Mouse (Mus musculus) hindbrain, embryonic 12.5 days (tissue): ENCODE data around the gene Sacs. TPM values are rescaled to one million over a fixed set of nuclear protein-coding genes. Genes with fewer than 3 reads are reported as not detected.

Experiments
- ATAC-seq: fragments of 200-750 bp; cut with Nextera tagmentation; 2 replicates; pipeline ENCODE4 v1.8.0; 2017; ENCODE audit warnings: moderate TSS enrichment; ENCODE audit not compliant: low FRiP score
- H3K27ac ChIP-seq: fragments of 300-500 bp; sonication (generic); 2 replicates; pipeline ENCODE4 v1.5.1; 2016; ENCODE audit warnings: mild to moderate bottlenecking
- H3K27me3 ChIP-seq: fragments of 300-500 bp; sonication (generic); 2 replicates; pipeline ENCODE4 v1.6.1; 2016; ENCODE audit warnings: mild to moderate bottlenecking
- H3K36me3 ChIP-seq: fragments of 300-500 bp; sonication (generic); 2 replicates; pipeline ENCODE4 v1.6.1; 2016; ENCODE audit warnings: mild to moderate bottlenecking
- H3K4me1 ChIP-seq: fragments of 300-500 bp; sonication (generic); 2 replicates; pipeline ENCODE4 v1.6.1; 2016
- H3K4me2 ChIP-seq: fragments of 300-500 bp; sonication (generic); replicated peaks from 2 replicates; pipeline ENCODE4 v1.6.1; 2016; ENCODE audit warnings: mild to moderate bottlenecking
- H3K4me3 ChIP-seq: fragments of 300-500 bp; sonication (generic); 2 replicates; pipeline ENCODE4 v1.5.1; 2016; ENCODE audit warnings: mild to moderate bottlenecking
- H3K9ac ChIP-seq: fragments of 300-500 bp; sonication (generic); 2 replicates; pipeline ENCODE4 v1.6.1; 2016; ENCODE audit warnings: mild to moderate bottlenecking, moderate library complexity
- H3K9me3 ChIP-seq: fragments of 300-500 bp; sonication (generic); replicated peaks from 2 replicates; pipeline ENCODE4 v1.6.1; 2016; ENCODE audit warnings: mild to moderate bottlenecking
- WGBS: fragments of 180-500 bp; shearing (Covaris S2); methylation state at CpG from one replicate; pipeline ENCODE4 v1.1.7; 2016; 5-methylcytosine and 5-hydroxymethylcytosine counted together
- polyA plus RNA-seq: library from polyadenylated mRNA; unstranded; fragments of >200 nt; fragmentation: Nextera tagmentation; extraction: Ambion mirVana; gene quantifications from 2 replicates; pipeline ENCODE4 v1.2.1, GENCODE M21; 2016

Gene Sacs
- polyA plus RNA-seq, 1 experiment from 2014 or later = 7.1 TPM

- WGBS = 85% methylated on average over 5 of the region's 5 CpGs
- H3K4me3 ChIP-seq = no peak overlapping the region
- no peak for ATAC-seq
Measured at GRCm38 (mm10) chr14:61224387-61225077, 86.3 kb downstream of the Sacs start.

DNA sequence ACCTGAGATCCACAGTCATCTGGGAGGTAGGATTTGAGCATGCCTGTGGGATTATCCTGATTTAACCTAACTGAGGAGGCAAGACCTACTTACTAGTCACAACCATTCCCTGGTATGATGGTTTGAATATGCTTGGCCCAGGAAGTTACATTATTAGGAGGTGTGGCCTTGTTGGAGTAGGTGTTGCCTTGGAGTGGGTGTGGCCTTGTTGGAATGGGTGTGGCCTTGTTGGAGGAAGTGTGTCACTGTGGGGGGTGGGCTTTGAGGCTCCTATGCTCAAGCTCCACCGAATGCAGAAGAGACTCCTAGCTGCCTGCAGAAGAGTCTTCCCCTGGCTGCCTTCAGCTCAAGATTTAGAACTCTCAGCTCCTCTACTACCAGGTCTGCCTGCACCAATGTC is 87.9 kb downstream of the Sacs start:
- ATAC-seq = no peak
- Histone ChIP-seq H3K27me3 (no peaks in the 10 kb centered on the region), H3K4me1 (no peaks in the 10 kb centered on the region), H3K9ac (no peak overlapping the region), H3K4me2 (no peak overlapping the region), H3K9me3 (no peaks in the 10 kb centered on the region), H3K27ac (no peak overlapping the region), H3K4me3 (no peak overlapping the region), H3K36me3 (no peaks in the 10 kb centered on the region)
- 55% methylated on average over 1 of the region's 1 CpGs for WGBS

More at GRCm38 (mm10) chr14:61224387-61225077, 86.3 kb downstream of the Sacs start:
- Histone ChIP-seq H3K36me3 (no peaks in the 10 kb centered on the region), H3K9ac (no peak overlapping the region), H3K27ac (no peak overlapping the region), H3K4me1 (no peaks in the 10 kb centered on the region), H3K27me3 (no peaks in the 10 kb centered on the region), H3K9me3 (no peaks in the 10 kb centered on the region), H3K4me2 (no peak overlapping the region)

DNA sequence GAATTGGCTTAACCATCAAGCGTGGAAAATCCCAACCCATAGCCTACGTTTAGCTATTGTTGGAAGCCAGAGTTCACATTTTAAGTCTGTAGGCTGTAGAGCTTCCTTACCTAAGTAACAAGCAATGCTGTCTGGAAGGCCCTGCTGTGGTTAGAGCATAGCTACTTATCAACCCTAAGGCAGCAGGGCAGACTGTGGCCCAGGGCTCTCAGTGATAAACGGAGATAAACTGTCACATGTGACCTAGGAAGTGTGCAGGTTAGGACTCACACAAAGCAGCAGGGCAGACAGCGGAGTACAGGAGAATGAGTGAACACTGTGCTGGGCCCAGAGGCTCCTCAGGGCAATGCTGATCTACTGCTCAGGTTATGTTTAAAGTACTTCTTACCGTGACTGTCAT is 91.5 kb downstream of the Sacs start:
- Histone ChIP-seq H3K27ac (no peak overlapping the region), H3K4me2 (no peak overlapping the region), H3K36me3 (no peaks in the 10 kb centered on the region), H3K9ac (no peak overlapping the region), H3K4me3 (no peak overlapping the region), H3K4me1 (no peaks in the 10 kb centered on the region), H3K27me3 (no peaks in the 10 kb centered on the region), H3K9me3 (no peaks in the 10 kb centered on the region)
- WGBS = 86% methylated on average over 5 of the region's 5 CpGs
- no peak for ATAC-seq

DNA sequence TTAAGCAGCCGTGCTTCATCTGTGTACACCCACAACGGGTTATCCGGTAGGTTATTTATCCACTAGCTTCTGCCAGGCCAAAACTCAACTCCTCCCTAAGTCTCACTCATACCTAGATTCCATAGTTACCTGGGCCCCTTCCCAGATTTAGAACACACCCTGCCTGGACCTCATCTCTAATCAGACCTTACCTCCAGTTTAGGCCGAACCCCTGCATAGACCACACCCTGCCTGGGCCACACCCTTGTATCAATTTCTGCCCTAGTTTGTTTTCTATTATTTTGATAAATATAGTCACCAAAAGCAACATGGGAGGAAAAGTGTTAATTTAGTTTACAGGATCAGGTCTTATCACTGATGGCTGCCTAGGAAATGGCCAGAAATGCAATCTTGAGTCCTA is 91.9 kb downstream of the Sacs start:
- Histone ChIP-seq H3K4me1 (no peaks in the 10 kb centered on the region), H3K27me3 (no peaks in the 10 kb centered on the region), H3K27ac (no peak overlapping the region), H3K4me3 (no peak overlapping the region), H3K9ac (no peak overlapping the region), H3K36me3 (no peaks in the 10 kb centered on the region), H3K4me2 (no peak overlapping the region), H3K9me3 (no peaks in the 10 kb centered on the region)
- no peak for ATAC-seq
- 95% methylated on average over 4 of the region's 4 CpGs for WGBS

GRCm38 (mm10) chr14:61232016-61232568 is 93.8 kb downstream of the Sacs start:
- Histone ChIP-seq H3K9ac (no peak overlapping the region), H3K4me2 (no peak overlapping the region), H3K36me3 (no peaks in the 10 kb centered on the region), H3K27me3 (no peaks in the 10 kb centered on the region), H3K4me1 (no peaks in the 10 kb centered on the region), H3K9me3 (no peaks in the 10 kb centered on the region), H3K27ac (no peak overlapping the region), H3K4me3 (no peak overlapping the region)
- ATAC-seq = no peak
- WGBS = 91% methylated on average over 13 of the region's 13 CpGs

- H3K27me3 ChIP-seq = no peaks in the 10 kb centered on the region
- H3K36me3 ChIP-seq = no peaks in the 10 kb centered on the region
- no peak overlapping the region for H3K4me2 ChIP-seq
- no peaks in the 10 kb centered on the region for H3K9me3 ChIP-seq
- no peak overlapping the region for H3K9ac ChIP-seq
- WGBS = 54% methylated on average over 5 of the region's 5 CpGs
- no peak for ATAC-seq
- no peak overlapping the region for H3K4me3 ChIP-seq
- no peak overlapping the region for H3K27ac ChIP-seq
- H3K4me1 ChIP-seq = no peaks in the 10 kb centered on the region
Measured at GRCm38 (mm10) chr14:61235846-61236474, 97.7 kb downstream of the Sacs start.

GRCm38 (mm10) chr14:61237101-61237654 is 98.9 kb downstream of the Sacs start:
- no peak for ATAC-seq
- no peaks in the 10 kb centered on the region for H3K9me3 ChIP-seq
- no peaks in the 10 kb centered on the region for H3K4me1 ChIP-seq
- WGBS = 27% methylated on average over 4 of the region's 4 CpGs
- H3K27me3 ChIP-seq = no peaks in the 10 kb centered on the region
- H3K9ac ChIP-seq = no peak overlapping the region
- no peak overlapping the region for H3K4me3 ChIP-seq
- no peak overlapping the region for H3K27ac ChIP-seq
- no peak overlapping the region for H3K4me2 ChIP-seq
- H3K36me3 ChIP-seq = no peaks in the 10 kb centered on the region

- Histone ChIP-seq H3K4me3 (no peak overlapping the region), H3K4me2 (no peak overlapping the region), H3K9me3 (no peaks in the 10 kb centered on the region), H3K4me1 (no peaks in the 10 kb centered on the region), H3K36me3 (no peaks in the 10 kb centered on the region), H3K27me3 (no peaks in the 10 kb centered on the region), H3K27ac (no peak overlapping the region), H3K9ac (no peak overlapping the region)
- no peak for ATAC-seq
- 68% methylated on average over 9 of the region's 9 CpGs for WGBS
Measured at GRCm38 (mm10) chr14:61238751-61239150, 100.5 kb downstream of the Sacs start.

DNA sequence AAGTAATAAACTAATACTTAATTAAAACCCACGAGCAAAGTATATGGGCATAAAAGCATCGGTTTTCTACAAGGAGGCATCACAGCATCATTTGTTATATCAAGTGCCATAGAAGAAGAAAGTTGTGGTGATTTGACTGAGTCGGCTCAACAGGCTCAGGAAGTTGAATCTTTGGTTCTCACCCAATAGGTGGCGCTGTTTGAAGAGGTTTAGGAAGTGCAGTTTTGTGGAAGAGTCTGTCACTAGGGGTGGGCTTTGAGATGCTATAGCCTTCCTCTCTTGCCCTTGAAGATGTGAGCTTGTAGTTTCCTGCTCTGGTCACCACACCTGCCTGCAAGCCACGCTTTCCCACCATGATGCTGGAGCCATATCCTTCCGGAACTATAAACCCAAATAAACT is 104.4 kb downstream of the Sacs start:
- Histone ChIP-seq H3K27me3 (no peaks in the 10 kb centered on the region), H3K9ac (no peak overlapping the region), H3K36me3 (no peaks in the 10 kb centered on the region), H3K4me3 (no peak overlapping the region), H3K4me1 (no peaks in the 10 kb centered on the region), H3K9me3 (no peaks in the 10 kb centered on the region), H3K27ac (no peak overlapping the region), H3K4me2 (no peak overlapping the region)
- WGBS = 40% methylated on average over 6 of the region's 6 CpGs
- no peak for ATAC-seq

- H3K4me2 ChIP-seq = no peak overlapping the region
- H3K36me3 ChIP-seq = no peaks in the 10 kb centered on the region
- ATAC-seq = no peak
- peaks cover 6% of the 10 kb centered on the region; the same call in 1 of the 2 replicates for H3K9me3 ChIP-seq
- no peak overlapping the region for H3K27ac ChIP-seq
- 88% methylated on average over 3 of the region's 3 CpGs for WGBS
- no peak overlapping the region for H3K9ac ChIP-seq
- H3K27me3 ChIP-seq = no peaks in the 10 kb centered on the region
- H3K4me1 ChIP-seq = no peaks in the 10 kb centered on the region
- H3K4me3 ChIP-seq = no peak overlapping the region
Measured at GRCm38 (mm10) chr14:61246444-61246843, 108.2 kb downstream of the Sacs start.

DNA sequence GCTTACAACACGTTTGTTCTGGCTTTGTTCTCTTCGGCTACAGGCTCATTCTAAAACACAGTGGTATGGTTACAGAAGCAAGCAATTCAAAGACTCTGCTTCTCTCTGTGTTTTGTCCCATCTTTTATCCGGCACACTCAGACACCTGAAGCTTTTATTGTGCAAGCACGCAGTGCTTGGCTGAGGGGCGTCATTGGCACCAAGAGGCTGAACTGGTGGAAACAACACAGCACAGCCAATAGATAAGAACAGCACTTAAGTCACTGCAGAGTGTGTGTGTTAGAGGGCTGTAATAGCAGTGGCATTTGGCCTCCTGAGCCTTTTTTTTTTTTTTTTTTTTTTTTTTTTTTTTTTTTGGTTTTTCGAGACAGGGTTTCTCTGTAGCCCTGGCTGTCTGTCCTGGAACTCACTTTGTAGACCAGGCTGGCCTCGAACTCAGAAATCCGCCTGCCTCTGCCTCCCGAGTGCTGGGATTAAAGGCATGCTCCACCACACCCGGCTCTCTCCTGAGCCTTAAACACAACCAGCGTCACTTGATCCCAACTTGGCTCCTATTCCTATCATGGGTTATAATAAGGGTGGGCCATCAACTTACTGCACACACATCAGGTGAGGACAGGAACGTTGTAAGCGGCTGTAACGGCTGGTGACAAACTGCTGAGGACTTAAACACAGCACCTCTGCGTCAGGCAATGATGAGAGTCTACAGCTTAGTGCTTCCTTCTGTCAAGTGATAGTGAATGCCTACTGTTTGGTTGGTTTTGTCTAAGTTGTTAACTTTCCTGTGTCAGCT is 114.5 kb downstream of the Sacs start:
- H3K4me1 ChIP-seq = no peaks in the 10 kb centered on the region
- no peak for ATAC-seq
- 88% methylated on average over 15 of the region's 15 CpGs for WGBS

DNA sequence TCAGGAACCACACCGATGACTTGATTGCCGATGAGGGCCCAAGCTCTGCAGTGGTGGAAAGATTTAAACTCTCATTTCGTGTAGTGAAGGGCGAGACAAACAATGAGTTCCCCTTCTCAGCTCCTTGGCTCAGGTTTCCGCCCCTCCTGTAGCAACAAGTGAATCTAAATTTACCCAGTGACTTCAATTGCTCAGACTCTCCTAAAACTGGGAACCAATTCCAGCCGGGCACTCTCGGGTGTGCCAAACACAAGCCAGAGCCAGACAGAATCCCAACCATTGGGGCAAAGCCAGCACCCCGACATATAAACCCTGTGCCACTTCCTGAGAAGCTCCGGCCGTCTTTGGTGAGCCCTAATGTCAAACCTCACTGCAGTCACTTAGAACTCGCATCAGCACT is 120.1 kb downstream of the Sacs start, which contains the start of gene Sgcg:
Gene Sgcg, minus strand, starts transcription at position 139 of the 400 bp plus-strand sequence.
- no peaks in the 10 kb centered on the region for H3K36me3 ChIP-seq
- ATAC-seq = no peak
- no peaks in the 10 kb centered on the region for H3K4me1 ChIP-seq
- no peaks in the 10 kb centered on the region for H3K27me3 ChIP-seq
- H3K9ac ChIP-seq = no peak within 1 kb of the TSS
- WGBS = 72% methylated on average over 11 of the region's 11 CpGs
- no peak within 1 kb of the TSS for H3K4me3 ChIP-seq
- no peaks in the 10 kb centered on the region for H3K9me3 ChIP-seq
- H3K4me2 ChIP-seq = no peak within 1 kb of the TSS
- no peak within 1 kb of the TSS for H3K27ac ChIP-seq

More for the DNA sequence above, 114.5 kb downstream of the Sacs start:
- Histone ChIP-seq H3K27ac (no peak overlapping the region), H3K9me3 (peaks cover 5% of the 10 kb centered on the region; the same call in 1 of the 2 replicates), H3K36me3 (no peaks in the 10 kb centered on the region), H3K4me2 (no peak overlapping the region), H3K27me3 (no peaks in the 10 kb centered on the region), H3K9ac (no peak overlapping the region), H3K4me3 (no peak overlapping the region)
